Mouse (Mus musculus) lung, postnatal 0 days (tissue): ENCODE results near the gene Dcxr. TPM values are rescaled to one million over a fixed set of nuclear protein-coding genes. Genes with fewer than 3 reads are reported as not detected.

ENCODE experiments used
- ATAC-seq: fragments of 200-750 bp; cut with Nextera tagmentation; 2 replicates; pipeline ENCODE4 v1.8.0; 2017; ENCODE audit warnings: moderate library complexity
- DNase-seq: peaks from one replicate; pipeline ENCODE4 v3.0.0-alpha.2; 2016; ENCODE audit warnings: low spot score
- H3K27ac ChIP-seq: fragments of 300-500 bp; sonication (generic); 2 replicates; pipeline ENCODE4 v1.5.1; 2014; ENCODE audit warnings: antibody characterized with exemption, mild to moderate bottlenecking, low read length, mixed read lengths
- H3K27me3 ChIP-seq: fragments of 300-500 bp; sonication (generic); replicated peaks from 2 replicates; pipeline ENCODE4 v1.6.1; 2014; ENCODE audit warnings: low read length, mixed read lengths; ENCODE audit not compliant: insufficient read depth
- H3K36me3 ChIP-seq: fragments of 300-500 bp; sonication (generic); 2 replicates; pipeline ENCODE4 v1.6.1; 2014; ENCODE audit warnings: low read length, mixed read lengths; ENCODE audit not compliant: insufficient read depth
- H3K4me1 ChIP-seq: fragments of 300-500 bp; sonication (generic); 2 replicates; pipeline ENCODE4 v1.6.1; 2014; ENCODE audit warnings: antibody characterized with exemption, low read depth, low read length, mixed read lengths; ENCODE audit not compliant: insufficient read depth
- H3K4me2 ChIP-seq: fragments of 300-500 bp; sonication (generic); replicated peaks from 2 replicates; pipeline ENCODE4 v1.6.1; 2014; ENCODE audit warnings: low read depth, mild to moderate bottlenecking, low read length, moderate library complexity, mixed read lengths
- H3K4me3 ChIP-seq: fragments of 300-500 bp; sonication (generic); 2 replicates; pipeline ENCODE4 v1.5.1; 2014; ENCODE audit warnings: low read depth, low read length
- H3K9ac ChIP-seq: fragments of 300-500 bp; sonication (generic); replicated peaks from 2 replicates; pipeline ENCODE4 v1.6.1; 2014; ENCODE audit warnings: low read depth, mild to moderate bottlenecking
- H3K9me3 ChIP-seq: fragments of 300-500 bp; sonication (generic); 2 replicates; pipeline ENCODE4 v1.6.1; 2016; ENCODE audit warnings: low read length, mixed read lengths
- CTCF ChIP-seq: IDR thresholded peaks from 2 replicates; pipeline ENCODE4 v1.5.1; 2016; ENCODE audit warnings: antibody characterized with exemption, mild to moderate bottlenecking
- EP300 ChIP-seq: IDR thresholded peaks from 2 replicates; pipeline ENCODE4 v1.6.1; 2016; ENCODE audit warnings: antibody characterized with exemption, mild to moderate bottlenecking, control low read depth
- WGBS: fragments of 180-500 bp; shearing (Covaris S2); extraction: QIAGEN DNeasy Blood & Tissue Kit; methylation state at CpG from one replicate; pipeline ENCODE4 v1.1.7; 2014; 5-methylcytosine and 5-hydroxymethylcytosine counted together
- polyA plus RNA-seq: library from polyadenylated mRNA; unstranded; fragments of >200 nt; fragmentation: Nextera tagmentation; extraction: Ambion mirVana; gene quantifications from 2 replicates; pipeline ENCODE4 v1.2.1, GENCODE M21; 2015

The Dcxr gene
- polyA plus RNA-seq, 1 experiment from 2014 or later: 430 TPM

GRCm38 (mm10) chr11:120722067-120722630 is 4.9 kb downstream of the Dcxr start:
- Histone ChIP-seq H3K36me3 (no peaks in the 10 kb centered on the region), H3K4me2 (peak overlapping the region; percentile 77), H3K9ac (peak overlapping the region; percentile 32), H3K9me3 (no peaks in the 10 kb centered on the region), H3K27ac (peak overlapping the region; percentile 39; the same call in 1 of the 2 replicates), H3K27me3 (no peaks in the 10 kb centered on the region), H3K4me3 (peak overlapping the region; percentile 40), H3K4me1 (peaks cover 21% of the 10 kb centered on the region)
- DNase-seq: no peak
- TF ChIP-seq CTCF (no peak; the same call in none of the 2 replicates), EP300 (no peak; the same call in 1 of the 2 replicates)
- 16% methylated on average over 21 of the region's 21 CpGs for WGBS
- ATAC-seq: no peak

- no peaks in the 10 kb centered on the region for H3K9me3 ChIP-seq
- H3K27me3 ChIP-seq: no peaks in the 10 kb centered on the region
- TF ChIP-seq EP300 (no peak), CTCF (no peak)
- WGBS: under 1% methylated on average over 64 of the region's 90 CpGs
- peak within 1 kb of the TSS; percentile 77 for H3K4me2 ChIP-seq
- peak within 1 kb of the TSS; percentile 40 for H3K4me3 ChIP-seq
- no peaks in the 10 kb centered on the region for H3K36me3 ChIP-seq
- peak within 1 kb of the TSS; percentile 39 for H3K27ac ChIP-seq
- H3K4me1 ChIP-seq: peaks cover 19% of the 10 kb centered on the region
- peak within 1 kb of the TSS; percentile 32 for H3K9ac ChIP-seq
- DNase-seq (peak; percentile 84), ATAC-seq (peak; percentile 80)
Observed at GRCm38 (mm10) chr11:120721124-120722066, 5.7 kb downstream of the Dcxr start, which contains the start of gene Rac3. Gene Rac3, plus strand, starts transcription at chr11:120721470.

- peak; percentile 99 for TF ChIP-seq CTCF
- peak; percentile 7; the same call in 1 of the 2 replicates for TF ChIP-seq EP300
- DNase-seq: peak; percentile 94
- H3K4me1 ChIP-seq: peaks cover 17% of the 10 kb centered on the region
- H3K9me3 ChIP-seq: no peaks in the 10 kb centered on the region
- no peaks in the 10 kb centered on the region for H3K27me3 ChIP-seq
- H3K4me2 ChIP-seq: peak overlapping the region; percentile 77
- WGBS: 12% methylated on average over 17 of the region's 17 CpGs
- peak overlapping the region; percentile 40; the same call in 1 of the 2 replicates for H3K4me3 ChIP-seq
- H3K9ac ChIP-seq: peak overlapping the region; percentile 32; the same call in 1 of the 2 replicates
- H3K27ac ChIP-seq: peak overlapping the region; percentile 39; the same call in 1 of the 2 replicates
- H3K36me3 ChIP-seq: no peaks in the 10 kb centered on the region
- ATAC-seq: peak; percentile 25
Observed at GRCm38 (mm10) chr11:120720450-120720849, 6.6 kb downstream of the Dcxr start.

- no peak for ATAC-seq
- 83% methylated on average over 13 of the region's 13 CpGs for WGBS
- Histone ChIP-seq H3K4me3 (no peak overlapping the region), H3K27ac (no peak overlapping the region), H3K4me1 (peaks cover 17% of the 10 kb centered on the region), H3K27me3 (no peaks in the 10 kb centered on the region), H3K4me2 (no peak overlapping the region), H3K9ac (no peak overlapping the region), H3K36me3 (no peaks in the 10 kb centered on the region), H3K9me3 (no peaks in the 10 kb centered on the region)
- TF ChIP-seq CTCF (no peak), EP300 (no peak)
- peak; percentile 4 for DNase-seq
Observed at GRCm38 (mm10) chr11:120719841-120720376, 7.2 kb downstream of the Dcxr start.

- Histone ChIP-seq H3K9ac (no peak overlapping the region), H3K27me3 (no peaks in the 10 kb centered on the region), H3K4me2 (no peak overlapping the region), H3K9me3 (no peaks in the 10 kb centered on the region), H3K4me3 (no peak overlapping the region), H3K27ac (no peak overlapping the region), H3K36me3 (no peaks in the 10 kb centered on the region), H3K4me1 (peaks cover 20% of the 10 kb centered on the region)
- DNase-seq (no peak), ATAC-seq (no peak)
- 92% methylated on average over 9 of the region's 9 CpGs for WGBS
- TF ChIP-seq EP300: no peak
- TF ChIP-seq CTCF: no peak
Observed at GRCm38 (mm10) chr11:120719242-120719641, 7.8 kb downstream of the Dcxr start.

GRCm38 (mm10) chr11:120715131-120715530 is 11.9 kb downstream of the Dcxr start:
- 0 out of 2 replicates have a peak, but pooled peaks cover 2% of the 10 kb centered on the region for H3K36me3 ChIP-seq
- H3K27ac ChIP-seq: no peak overlapping the region
- ATAC-seq: no peak
- 88% methylated on average over 9 of the region's 9 CpGs for WGBS
- TF ChIP-seq EP300 (no peak), CTCF (no peak)
- no peak for DNase-seq
- H3K4me3 ChIP-seq: no peak overlapping the region
- H3K4me1 ChIP-seq: peaks cover 9% of the 10 kb centered on the region; the same call in 1 of the 2 replicates
- no peak overlapping the region for H3K4me2 ChIP-seq
- no peaks in the 10 kb centered on the region for H3K27me3 ChIP-seq
- H3K9me3 ChIP-seq: no peaks in the 10 kb centered on the region
- H3K9ac ChIP-seq: no peak overlapping the region
